Mouse (Mus musculus) central nervous system, embryonic 14 days (tissue): ENCODE results near the gene Rgr. TPM values are rescaled to one million over a fixed set of nuclear protein-coding genes. Genes with fewer than 3 reads are reported as not detected.

Experiments
- polyA plus RNA-seq: library from polyadenylated mRNA; depleted of rRNA; stranded (reverse); fragments of >200 nt; gene quantifications from 2 replicates; pipeline ENCODE4 v1.2.3, GENCODE M21; 2012; rRNA removed

Rgr gene
- polyA plus RNA-seq: 0.04 and 0.14 TPM in 2 replicates

GRCm38 (mm10) chr14:37048914-37049410 is at the start of gene Rgr:
TSS of gene Rgr (minus strand) at chr14:37048964.

GRCm38 (mm10) chr14:37097956-37098530 is 49.3 kb upstream of the Rgr start, which contains the start of gene Cdhr1:
TSS of gene Cdhr1 (minus strand) at chr14:37098347.

GRCm38 (mm10) chr14:37067629-37068028 is 18.9 kb upstream of the Rgr start, which contains the start of gene Lrit2:
TSS of gene Lrit2 (plus strand) at chr14:37067929.

Other genes starting within 250 kb of the Rgr start
- gene Ccser2, start 80.2 kb downstream of the Rgr start, polyA plus RNA-seq: 43.6 and 48.0 TPM in 2 replicates
- gene Lrit1, start 5.9 kb upstream of the Rgr start, polyA plus RNA-seq: not detected in 2 replicates
- gene Lrit2, start 19.0 kb upstream of the Rgr start, polyA plus RNA-seq: 0.03 TPM in 1 of 2 replicates, not detected in the other
- gene Cdhr1, start 49.4 kb upstream of the Rgr start, polyA plus RNA-seq: 2.4 and 2.8 TPM in 2 replicates
- gene 2610528A11Rik, start 65.1 kb upstream of the Rgr start, polyA plus RNA-seq: 0.41 and 0.65 TPM in 2 replicates
- 86.0 and 90.0 TPM in 2 replicates for gene Ghitm, start 86.3 kb upstream of the Rgr start, polyA plus RNA-seq